Mouse (Mus musculus) adrenal gland, adult 18-20 months (tissue): ENCODE data around the gene Ndufa6. TPM values are rescaled to one million over a fixed set of nuclear protein-coding genes. Genes with fewer than 3 reads are reported as not detected.
"Not testable (repeated sequence)": the region's sequence is repeated elsewhere in the genome, so short reads cannot be mapped to it uniquely, and the experiment has no call there.

Experiments used
- DNase-seq, 2 experiments: peaks; one replicate each; pipeline ENCODE4 v3.0.0; 2021 to 2022; ENCODE audit warnings: low spot score in 2 of 2
- total RNA-seq, 2 experiments: library from RNA; stranded (reverse); gene quantifications; 1 replicate in 1 of 2; 2 replicates in 1 of 2; pipeline ENCODE4 v1.2.3; 2021

Gene Ndufa6
- total RNA-seq, 2 experiments from 2014 or later, result 512 to 543 TPM

- DNase-seq, result no peak
Measured at GRCm38 (mm10) chr15:82372446-82372845, 18.3 kb upstream of the Ndufa6 start.

GRCm38 (mm10) chr15:82368851-82369250, 14.7 kb upstream of the Ndufa6 start:
- DNase-seq, result no peak

GRCm38 (mm10) chr15:82368146-82368545, 14.0 kb upstream of the Ndufa6 start:
- no peak for DNase-seq

GRCm38 (mm10) chr15:82364561-82364960, 10.4 kb upstream of the Ndufa6 start:
- not testable (repeated sequence) for DNase-seq

- not testable (repeated sequence) for DNase-seq
Measured at GRCm38 (mm10) chr15:82363801-82364200, 9.7 kb upstream of the Ndufa6 start.

- no peak for DNase-seq
Measured at GRCm38 (mm10) chr15:82362234-82362633, 8.1 kb upstream of the Ndufa6 start.

GRCm38 (mm10) chr15:82361459-82362018, 7.4 kb upstream of the Ndufa6 start:
- no peak for DNase-seq

GRCm38 (mm10) chr15:82358431-82359260, 4.5 kb upstream of the Ndufa6 start:
- DNase-seq, result no peak

GRCm38 (mm10) chr15:82353745-82354113, 393 bp downstream of the Ndufa6 start:
- no peak for DNase-seq

GRCm38 (mm10) chr15:82353078-82353744, 911 bp downstream of the Ndufa6 start:
- DNase-seq, result no peak

GRCm38 (mm10) chr15:82351480-82351879, 2.6 kb downstream of the Ndufa6 start:
- DNase-seq, result no peak

- no peak for DNase-seq
Measured at GRCm38 (mm10) chr15:82350349-82350748, 3.8 kb downstream of the Ndufa6 start.

GRCm38 (mm10) chr15:82348999-82349341, 5.2 kb downstream of the Ndufa6 start:
- no peak for DNase-seq

- no peak for DNase-seq
Measured at GRCm38 (mm10) chr15:82348258-82348998, 5.7 kb downstream of the Ndufa6 start.

GRCm38 (mm10) chr15:82347852-82348251, 6.3 kb downstream of the Ndufa6 start:
- DNase-seq, result no peak

- DNase-seq, result no peak
Measured at GRCm38 (mm10) chr15:82347303-82347676, 6.8 kb downstream of the Ndufa6 start.

GRCm38 (mm10) chr15:82346580-82347302, 7.4 kb downstream of the Ndufa6 start:
- DNase-seq, result no peak

- peak; percentile 94 for DNase-seq
Measured at GRCm38 (mm10) chr15:82345820-82346470, 8.2 kb downstream of the Ndufa6 start.

- DNase-seq, result no peak
Measured at GRCm38 (mm10) chr15:82344971-82345370, 9.2 kb downstream of the Ndufa6 start.
